Mouse (Mus musculus) right cerebral cortex, postnatal 14 days (tissue): ENCODE results near the gene Snrpb2.
A peak's percentile ranks its signal among the peaks of the same experiment; 100 is the strongest.

Experiments
- DNase-seq: peaks from one replicate; pipeline ENCODE4 v3.0.0; 2022

The Snrpb2 gene

GRCm38 (mm10) chr2:143094761-143095160 is 31.9 kb downstream of the Snrpb2 start:
- DNase-seq = no peak

- no peak for DNase-seq
Observed at GRCm38 (mm10) chr2:143097170-143097569, 34.3 kb downstream of the Snrpb2 start.

DNA sequence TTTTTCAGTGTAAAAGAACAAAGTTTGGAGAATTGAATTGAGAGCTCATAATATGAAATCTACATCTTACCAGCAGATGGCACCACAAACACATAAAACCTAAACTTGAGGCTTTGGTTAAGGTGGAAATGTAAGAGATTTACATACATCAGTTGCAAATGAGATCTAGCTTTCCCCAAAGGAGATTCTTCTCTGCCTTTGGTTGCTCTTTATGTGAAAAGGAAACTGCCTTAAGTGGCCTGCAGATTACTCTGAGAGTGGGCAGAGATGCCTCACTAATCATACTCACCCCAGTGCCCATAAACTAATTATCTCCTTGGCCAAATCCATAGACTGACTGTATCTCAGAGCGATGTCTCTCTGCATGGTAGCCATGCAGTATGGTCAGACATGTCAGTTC is 51.0 kb downstream of the Snrpb2 start:
- no peak for DNase-seq

DNA sequence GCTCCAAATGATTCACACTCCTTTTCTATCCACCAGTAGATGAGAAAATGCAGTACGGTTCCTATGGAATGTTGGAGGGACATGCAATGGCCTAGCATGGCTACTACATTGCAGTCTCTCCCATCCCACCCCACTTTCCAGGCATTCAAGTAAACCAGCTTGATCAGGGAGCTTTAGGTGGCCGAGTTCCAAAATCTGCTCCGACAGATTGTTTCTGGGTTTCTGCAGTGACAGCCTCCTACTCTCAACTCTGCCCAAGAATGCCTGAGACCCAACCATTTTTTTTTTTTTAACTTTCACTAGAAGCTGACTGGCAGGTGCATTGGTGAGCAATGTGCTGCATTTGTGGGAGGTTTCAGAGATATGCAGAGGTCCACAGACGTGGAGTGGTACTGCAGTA is 51.9 kb downstream of the Snrpb2 start:
- peak; percentile 61 for DNase-seq

DNA sequence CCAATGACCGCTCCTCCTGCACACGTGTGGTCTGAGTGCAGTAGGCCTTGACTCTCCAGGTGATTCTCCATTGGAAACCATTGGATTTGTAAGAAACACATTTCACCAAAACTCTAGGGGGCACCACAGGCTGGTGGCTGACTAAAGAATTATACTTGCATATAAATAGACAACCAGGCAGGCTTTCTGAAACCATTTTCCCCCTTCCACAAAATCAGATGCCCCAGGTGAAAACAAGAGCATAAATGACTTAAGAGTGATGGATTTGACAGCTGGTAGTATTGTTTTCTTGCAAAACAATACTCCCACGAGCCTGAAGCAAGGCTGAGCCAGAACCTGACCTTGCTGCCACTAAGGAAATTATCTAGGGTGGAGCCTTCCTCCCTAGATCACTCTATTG is 54.6 kb downstream of the Snrpb2 start:
- peak; percentile 44 for DNase-seq

GRCm38 (mm10) chr2:143118221-143118620 is 55.4 kb downstream of the Snrpb2 start:
- no peak for DNase-seq
